Mouse (Mus musculus) hematopoietic stem cell, adult 5-6 weeks (primary cell): ENCODE data around the gene Ccer1. TPM values are rescaled to one million over a fixed set of nuclear protein-coding genes. Genes with fewer than 3 reads are reported as not detected.

ENCODE experiments used
- ATAC-seq, 2 experiments: fragments of 125-278 bp in 1 of 2; replicated peaks in 1 of 2; 2 replicates each; pipeline ENCODE4 v1.8.0; 2016 to 2017; ENCODE audit warnings: inconsistent platforms in 2 of 2, mild to moderate bottlenecking in 2 of 2, moderate number of reproducible peaks in 2 of 2, low read depth in 1 of 2, moderate TSS enrichment in 1 of 2; ENCODE audit not compliant: low FRiP score in 2 of 2, poor library complexity in 2 of 2, severe bottlenecking in 2 of 2, insufficient read depth in 1 of 2, low TSS enrichment in 1 of 2
- total RNA-seq: library from RNA; stranded (forward); fragments of 172-1452, 232-1000 nt; gene quantifications from 2 replicates; pipeline ENCODE4 v1.2.3, GENCODE M21; 2017

Ccer1 gene
- total RNA-seq, result not detected in 2 replicates

GRCm38 (mm10) chr10:97692913-97693312, at the start of gene Ccer1:
TSS of gene Ccer1 (plus strand) at chr10:97693059.
- no peak; a peak in 1 of 4 replicates for ATAC-seq

GRCm38 (mm10) chr10:97643768-97644167, 49.1 kb upstream of the Ccer1 start, which contains the start of gene Epyc:
TSS of gene Epyc (plus strand) at chr10:97644068.
- no peak for ATAC-seq

- ATAC-seq, result no peak
These were observed 42.5 kb upstream of the Ccer1 start for GRCm38 (mm10) chr10:97650334-97650733.

GRCm38 (mm10) chr10:97659489-97659888, 33.4 kb upstream of the Ccer1 start:
- ATAC-seq, result no peak

GRCm38 (mm10) chr10:97668656-97669055, 24.2 kb upstream of the Ccer1 start:
- ATAC-seq, result no peak

- ATAC-seq, result no peak
These were observed 22.7 kb upstream of the Ccer1 start for GRCm38 (mm10) chr10:97670202-97670601.

- no peak for ATAC-seq
These were observed 19.6 kb upstream of the Ccer1 start for GRCm38 (mm10) chr10:97673239-97673638.

- ATAC-seq, result no peak
These were observed 9.9 kb upstream of the Ccer1 start for GRCm38 (mm10) chr10:97682981-97683380.

- no peak for ATAC-seq
These were observed 5.7 kb upstream of the Ccer1 start for GRCm38 (mm10) chr10:97687198-97687597.

- no peak for ATAC-seq
These were observed 3.4 kb upstream of the Ccer1 start for GRCm38 (mm10) chr10:97689425-97689824.

- ATAC-seq, result no peak
These were observed 708 bp downstream of the Ccer1 start for GRCm38 (mm10) chr10:97693398-97694135.

GRCm38 (mm10) chr10:97702321-97702720, 9.5 kb downstream of the Ccer1 start:
- no peak for ATAC-seq

- peak; percentile 58 to 59; a peak in 2 of 4 replicates for ATAC-seq
These were observed 11.7 kb downstream of the Ccer1 start for GRCm38 (mm10) chr10:97704562-97704961.

- ATAC-seq, result peak; percentile 51 to 76
These were observed 19.8 kb downstream of the Ccer1 start for GRCm38 (mm10) chr10:97712687-97713086.

GRCm38 (mm10) chr10:97714584-97714983, 21.7 kb downstream of the Ccer1 start:
- ATAC-seq, result no peak

- no peak for ATAC-seq
These were observed 22.5 kb downstream of the Ccer1 start for GRCm38 (mm10) chr10:97715289-97715906.

GRCm38 (mm10) chr10:97717233-97717632, 24.4 kb downstream of the Ccer1 start:
- no peak for ATAC-seq

- ATAC-seq, result no peak
These were observed 25.2 kb downstream of the Ccer1 start for GRCm38 (mm10) chr10:97718021-97718420.

GRCm38 (mm10) chr10:97720625-97721024, 27.8 kb downstream of the Ccer1 start:
- no peak for ATAC-seq
